Mouse (Mus musculus): ENCODE measurements at regions not wholly inside any gene's neighbourhood (a gene's known extent, or its start where the extent isn't known, plus 50 kb on each side); places are given as distances from the start of the nearest gene placed in this dataset.
"Not testable (repeated sequence)": the region's sequence is repeated elsewhere in the genome, so short reads cannot be mapped to it uniquely, and the experiment has no call there.

GRCm38 (mm10) chr9:6845281-6845680 is 339.0 kb downstream of the Dync2h1 start:
- H3K9ac ChIP-seq (ENCODE audit: low read depth, low read length); H3K27ac ChIP-seq (ENCODE audit: low read length); H3K4me2 ChIP-seq (ENCODE audit: low read depth, low read length); H3K4me1 ChIP-seq (ENCODE audit: control insufficient read depth, insufficient read depth, low read length); H3K36me3 ChIP-seq (ENCODE audit: control insufficient read depth, insufficient read depth, low read length); ATAC-seq; H3K4me3 ChIP-seq (ENCODE audit: low read length); H3K27me3 ChIP-seq (replicated peaks; ENCODE audit: control insufficient read depth, insufficient read depth, low read length); H3K9me3 ChIP-seq (ENCODE audit: control insufficient read depth, low read length): not testable (repeated sequence)
- 76% methylated on average over 2 of the region's 2 CpGs for WGBS

DNA sequence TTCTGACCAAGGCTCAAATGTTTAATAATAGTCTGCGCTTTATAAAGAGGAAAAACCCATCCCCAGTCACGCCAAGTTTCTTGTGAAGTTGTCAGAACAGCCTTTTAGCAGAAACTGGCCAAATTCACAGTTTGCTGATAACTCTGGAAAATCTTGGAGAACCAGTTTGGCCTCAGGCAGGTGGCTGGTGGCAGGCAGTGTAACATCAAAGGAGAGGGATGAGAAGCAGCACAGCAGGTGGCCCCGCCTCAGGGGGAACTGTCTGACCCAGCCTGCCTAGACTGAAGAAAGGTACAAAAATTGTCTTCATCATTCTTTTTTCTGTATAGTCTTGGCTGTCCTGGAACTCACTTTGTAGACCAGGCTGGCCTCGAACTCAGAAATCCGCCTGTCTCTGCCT is 349.3 kb downstream of the Dync2h1 start:
- H3K9ac ChIP-seq (ENCODE audit: low read depth, low read length); H3K9me3 ChIP-seq (ENCODE audit: control insufficient read depth, low read length); H3K4me1 ChIP-seq (ENCODE audit: control insufficient read depth, insufficient read depth, low read length); H3K4me3 ChIP-seq (ENCODE audit: low read length); H3K27ac ChIP-seq (ENCODE audit: low read length); H3K36me3 ChIP-seq (ENCODE audit: control insufficient read depth, insufficient read depth, low read length); H3K4me2 ChIP-seq (ENCODE audit: low read depth, low read length); H3K27me3 ChIP-seq (replicated peaks; ENCODE audit: control insufficient read depth, insufficient read depth, low read length): not testable (repeated sequence)
- 0 out of 2 replicates have a peak, but pooled peaks have one; percentile 60 for ATAC-seq
- 70% methylated on average over 5 of the region's 5 CpGs for WGBS

- no peaks in the 10 kb centered on the region for H3K36me3 ChIP-seq (ENCODE audit: control insufficient read depth, insufficient read depth, low read length)
- ATAC-seq: no peak
- H3K27me3 ChIP-seq (replicated peaks; ENCODE audit: control insufficient read depth, insufficient read depth, low read length): no peaks in the 10 kb centered on the region
- 49% methylated on average over 5 of the region's 5 CpGs for WGBS
- H3K4me3 ChIP-seq (ENCODE audit: low read length): no peak overlapping the region
- H3K4me2 ChIP-seq (ENCODE audit: low read depth, low read length): no peak overlapping the region
- H3K4me1 ChIP-seq (ENCODE audit: control insufficient read depth, insufficient read depth, low read length): no peaks in the 10 kb centered on the region
- H3K27ac ChIP-seq (ENCODE audit: low read length): no peak overlapping the region
- no peaks in the 10 kb centered on the region for H3K9me3 ChIP-seq (ENCODE audit: control insufficient read depth, low read length)
- H3K9ac ChIP-seq (ENCODE audit: low read depth, low read length): no peak overlapping the region
Measured at GRCm38 (mm10) chr9:6834470-6834869, 349.8 kb downstream of the Dync2h1 start.

DNA sequence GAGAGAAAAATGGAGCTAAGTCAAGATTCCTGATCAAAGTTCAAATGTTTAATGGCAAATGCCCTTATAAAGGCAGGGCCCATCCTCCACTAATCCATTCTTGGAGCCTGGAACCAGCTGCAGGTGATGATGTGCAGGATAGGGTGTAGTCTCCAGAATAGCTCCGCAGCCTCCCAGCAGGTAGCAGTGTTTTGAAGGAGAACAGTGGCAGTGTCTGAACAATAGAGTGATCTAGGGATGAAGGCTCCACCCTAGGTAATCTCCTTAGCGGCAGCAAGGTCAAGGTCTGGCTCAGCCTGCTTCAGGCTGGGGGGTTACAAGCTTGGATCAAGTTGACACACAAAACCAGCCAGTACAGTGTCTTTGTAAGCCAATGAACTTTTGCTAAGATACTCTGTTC is 351.4 kb downstream of the Dync2h1 start:
- no peak for ATAC-seq
- no peak overlapping the region for H3K27ac ChIP-seq (ENCODE audit: low read length)
- H3K27me3 ChIP-seq (replicated peaks; ENCODE audit: control insufficient read depth, insufficient read depth, low read length): no peaks in the 10 kb centered on the region
- no peak overlapping the region for H3K4me3 ChIP-seq (ENCODE audit: low read length)
- no peaks in the 10 kb centered on the region for H3K4me1 ChIP-seq (ENCODE audit: control insufficient read depth, insufficient read depth, low read length)
- H3K9me3 ChIP-seq (ENCODE audit: control insufficient read depth, low read length): no peaks in the 10 kb centered on the region
- H3K9ac ChIP-seq (ENCODE audit: low read depth, low read length): no peak overlapping the region
- no peak overlapping the region for H3K4me2 ChIP-seq (ENCODE audit: low read depth, low read length)
- no peaks in the 10 kb centered on the region for H3K36me3 ChIP-seq (ENCODE audit: control insufficient read depth, insufficient read depth, low read length)
- 50% methylated on average over 2 of the region's 2 CpGs for WGBS

GRCm38 (mm10) chr9:6831642-6832041 is 352.6 kb downstream of the Dync2h1 start:
- H3K4me2 ChIP-seq (ENCODE audit: low read depth, low read length); H3K4me1 ChIP-seq (ENCODE audit: control insufficient read depth, insufficient read depth, low read length); H3K27me3 ChIP-seq (replicated peaks; ENCODE audit: control insufficient read depth, insufficient read depth, low read length); H3K4me3 ChIP-seq (ENCODE audit: low read length); ATAC-seq; H3K9me3 ChIP-seq (ENCODE audit: control insufficient read depth, low read length); H3K27ac ChIP-seq (ENCODE audit: low read length); H3K36me3 ChIP-seq (ENCODE audit: control insufficient read depth, insufficient read depth, low read length); H3K9ac ChIP-seq (ENCODE audit: low read depth, low read length): not testable (repeated sequence)
- WGBS: 79% methylated on average over 6 of the region's 6 CpGs

- no peak overlapping the region for H3K4me3 ChIP-seq (ENCODE audit: low read length)
- no peak overlapping the region for H3K27ac ChIP-seq (ENCODE audit: low read length)
- ATAC-seq: no peak
- no peak overlapping the region for H3K4me2 ChIP-seq (ENCODE audit: low read depth, low read length)
- no peaks in the 10 kb centered on the region for H3K36me3 ChIP-seq (ENCODE audit: control insufficient read depth, insufficient read depth, low read length)
- no peaks in the 10 kb centered on the region for H3K27me3 ChIP-seq (replicated peaks; ENCODE audit: control insufficient read depth, insufficient read depth, low read length)
- WGBS: 84% methylated on average over 3 of the region's 3 CpGs
- H3K9me3 ChIP-seq (ENCODE audit: control insufficient read depth, low read length): no peaks in the 10 kb centered on the region
- H3K9ac ChIP-seq (ENCODE audit: low read depth, low read length): no peak overlapping the region
- H3K4me1 ChIP-seq (ENCODE audit: control insufficient read depth, insufficient read depth, low read length): no peaks in the 10 kb centered on the region
Measured at GRCm38 (mm10) chr9:6826581-6826980, 357.7 kb downstream of the Dync2h1 start.

- Histone ChIP-seq H3K9me3 (ENCODE audit: control insufficient read depth, low read length) (no peaks in the 10 kb centered on the region), H3K9ac (ENCODE audit: low read depth, low read length) (no peak overlapping the region), H3K27ac (ENCODE audit: low read length) (no peak overlapping the region), H3K4me3 (ENCODE audit: low read length) (no peak overlapping the region), H3K36me3 (ENCODE audit: control insufficient read depth, insufficient read depth, low read length) (no peaks in the 10 kb centered on the region), H3K27me3 (replicated peaks; ENCODE audit: control insufficient read depth, insufficient read depth, low read length) (no peaks in the 10 kb centered on the region), H3K4me1 (ENCODE audit: control insufficient read depth, insufficient read depth, low read length) (no peaks in the 10 kb centered on the region), H3K4me2 (ENCODE audit: low read depth, low read length) (no peak overlapping the region)
- no peak for ATAC-seq
Measured at GRCm38 (mm10) chr9:6825609-6826008, 358.6 kb downstream of the Dync2h1 start.

DNA sequence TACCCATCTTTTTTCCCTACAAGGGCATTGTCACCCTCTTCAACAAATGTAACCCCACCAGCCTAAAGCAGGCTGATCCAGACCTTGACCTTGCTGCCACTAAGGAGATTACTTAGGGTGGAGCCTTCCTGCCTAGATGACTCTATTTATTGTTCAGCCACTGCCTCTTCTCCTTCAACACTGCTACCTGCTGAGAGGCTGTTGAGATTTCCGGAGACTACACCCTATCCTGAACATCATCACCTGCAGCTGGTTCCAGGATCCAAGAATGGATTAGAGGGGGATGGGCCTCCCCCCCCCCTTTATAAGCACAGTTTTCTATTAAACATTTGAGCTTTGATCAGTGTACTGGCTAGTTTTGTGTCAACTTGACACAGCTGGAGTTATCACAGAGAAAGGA is 360.3 kb downstream of the Dync2h1 start:
- not testable (repeated sequence) for H3K9me3 ChIP-seq (ENCODE audit: control insufficient read depth, low read length); H3K4me3 ChIP-seq (ENCODE audit: low read length); H3K27me3 ChIP-seq (replicated peaks; ENCODE audit: control insufficient read depth, insufficient read depth, low read length); H3K4me1 ChIP-seq (ENCODE audit: control insufficient read depth, insufficient read depth, low read length); ATAC-seq; H3K4me2 ChIP-seq (ENCODE audit: low read depth, low read length); H3K36me3 ChIP-seq (ENCODE audit: control insufficient read depth, insufficient read depth, low read length); H3K27ac ChIP-seq (ENCODE audit: low read length); H3K9ac ChIP-seq (ENCODE audit: low read depth, low read length)
- WGBS: 83% methylated on average over 1 of the region's 1 CpGs

DNA sequence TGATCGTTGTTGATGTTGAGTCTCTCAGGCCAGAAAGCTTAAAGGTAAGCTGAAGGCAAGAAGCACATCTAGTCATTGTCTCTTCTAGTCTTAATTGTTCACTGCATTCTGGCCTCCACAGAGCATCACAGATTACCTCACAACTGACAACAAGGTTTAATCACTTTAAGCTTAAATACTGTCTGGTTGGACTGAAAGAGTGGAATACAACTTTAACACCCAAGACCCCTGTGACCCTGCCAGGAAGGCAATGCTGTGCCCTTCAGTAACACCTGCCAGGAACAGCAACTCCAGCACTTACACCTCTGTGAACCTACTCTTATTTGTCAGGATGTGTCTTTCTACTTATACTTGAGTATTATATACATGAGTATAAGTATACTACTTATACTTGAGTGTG is 360.7 kb downstream of the Dync2h1 start:
- Histone ChIP-seq H3K9me3 (ENCODE audit: control insufficient read depth, low read length) (no peaks in the 10 kb centered on the region), H3K4me3 (ENCODE audit: low read length) (no peak overlapping the region), H3K27ac (ENCODE audit: low read length) (no peak overlapping the region), H3K4me1 (ENCODE audit: control insufficient read depth, insufficient read depth, low read length) (no peaks in the 10 kb centered on the region), H3K4me2 (ENCODE audit: low read depth, low read length) (no peak overlapping the region), H3K27me3 (replicated peaks; ENCODE audit: control insufficient read depth, insufficient read depth, low read length) (no peaks in the 10 kb centered on the region), H3K36me3 (ENCODE audit: control insufficient read depth, insufficient read depth, low read length) (no peaks in the 10 kb centered on the region), H3K9ac (ENCODE audit: low read depth, low read length) (no peak overlapping the region)
- no peak for ATAC-seq
- 86% methylated on average over 1 of the region's 1 CpGs for WGBS

DNA sequence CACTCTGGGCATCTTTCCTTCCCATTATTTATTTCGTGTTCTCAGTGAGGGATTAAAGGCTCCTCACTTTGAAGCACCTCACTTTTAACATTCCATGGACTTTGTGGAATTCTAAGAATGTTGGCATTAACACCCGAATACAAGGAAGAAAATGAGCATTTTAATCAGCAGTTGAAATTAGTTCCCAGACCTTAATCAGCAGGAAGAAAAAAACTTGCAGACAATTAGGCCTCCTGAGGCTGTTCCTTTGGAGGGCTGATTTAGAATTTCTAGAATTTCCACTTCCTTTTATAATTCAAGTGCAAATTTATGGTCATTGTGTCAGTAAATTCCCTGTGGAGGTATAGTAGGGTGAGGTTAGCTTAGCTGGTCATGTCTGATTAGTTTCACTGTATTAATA is 407.6 kb downstream of the Dync2h1 start:
- WGBS: 49% methylated on average over 2 of the region's 2 CpGs
- Histone ChIP-seq H3K9ac (ENCODE audit: low read depth, low read length) (no peak overlapping the region), H3K4me3 (ENCODE audit: low read length) (no peak overlapping the region), H3K4me1 (ENCODE audit: control insufficient read depth, insufficient read depth, low read length) (no peaks in the 10 kb centered on the region), H3K4me2 (ENCODE audit: low read depth, low read length) (no peak overlapping the region), H3K27me3 (replicated peaks; ENCODE audit: control insufficient read depth, insufficient read depth, low read length) (no peaks in the 10 kb centered on the region), H3K27ac (ENCODE audit: low read length) (no peak overlapping the region), H3K36me3 (ENCODE audit: control insufficient read depth, insufficient read depth, low read length) (no peaks in the 10 kb centered on the region), H3K9me3 (ENCODE audit: control insufficient read depth, low read length) (no peaks in the 10 kb centered on the region)
- no peak for ATAC-seq

Data from intestine, embryonic 16.5 days (tissue).